Mouse (Mus musculus) adrenal gland, postnatal 14 days (tissue): ENCODE data around the gene Nudt2. TPM values are rescaled to one million over a fixed set of nuclear protein-coding genes. Genes with fewer than 3 reads are reported as not detected.

Experiments
- DNase-seq: peaks from one replicate; pipeline ENCODE4 v3.0.0; 2021; ENCODE audit warnings: mixed read lengths
- total RNA-seq: library from RNA; stranded (reverse); gene quantifications from 2 replicates; pipeline ENCODE4 v1.2.3, GENCODE M21; 2021

Nudt2 gene
- total RNA-seq, 1 experiment from 2014 or later: 27.6 TPM

DNA sequence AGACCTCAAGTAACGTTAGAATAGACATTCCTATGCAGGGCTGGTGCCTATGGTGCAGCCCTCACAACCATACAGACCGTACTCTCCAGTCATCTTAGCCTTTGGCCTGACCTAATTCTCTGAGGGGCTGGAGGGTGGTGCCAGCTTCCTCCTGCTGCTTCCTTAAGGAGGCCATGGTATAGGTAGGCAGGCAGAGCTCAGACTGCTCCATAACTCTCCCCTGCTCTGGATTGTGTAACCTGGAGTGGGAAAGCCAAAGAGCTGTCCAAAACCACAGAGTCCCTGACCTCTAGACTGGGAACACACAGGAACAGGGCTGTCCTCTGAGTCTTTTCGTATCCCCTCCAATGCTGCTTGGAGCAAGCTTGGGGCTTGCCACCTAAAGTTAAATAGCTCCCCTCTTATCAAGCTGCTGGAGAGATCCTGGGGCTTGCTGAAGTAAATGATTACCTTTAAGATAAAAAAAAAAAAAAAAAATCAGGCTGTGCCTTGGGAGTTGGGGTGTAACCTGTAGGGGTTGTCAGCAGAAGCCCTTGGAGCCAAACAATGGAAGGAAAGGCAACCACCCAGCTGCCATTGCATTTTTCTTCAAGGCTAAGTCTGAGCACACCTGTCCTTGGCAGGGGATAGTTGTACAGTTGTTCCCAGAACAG lies 28.6 kb downstream of the Nudt2 start:
- DNase-seq: peak; percentile 44

DNA sequence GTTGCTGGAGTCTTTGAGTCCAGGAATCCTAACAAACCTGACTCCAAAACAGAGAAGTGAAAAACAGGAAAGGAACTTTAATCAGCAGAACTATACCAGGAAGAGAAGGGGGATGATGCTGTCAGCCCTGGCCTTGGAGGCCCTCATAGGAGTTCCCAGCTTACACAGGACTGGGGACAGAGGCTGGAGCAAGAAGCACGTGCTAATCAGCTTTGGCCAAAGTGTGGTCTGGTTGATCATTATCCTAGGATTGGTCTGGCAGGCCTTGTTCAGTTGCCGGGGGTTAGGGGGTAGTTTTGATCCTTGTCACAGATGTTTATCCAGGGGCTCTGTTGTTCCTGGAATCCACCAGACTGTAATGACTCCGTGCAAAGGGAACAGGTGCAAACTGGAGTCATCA lies 29.4 kb downstream of the Nudt2 start:
- no peak for DNase-seq

DNA sequence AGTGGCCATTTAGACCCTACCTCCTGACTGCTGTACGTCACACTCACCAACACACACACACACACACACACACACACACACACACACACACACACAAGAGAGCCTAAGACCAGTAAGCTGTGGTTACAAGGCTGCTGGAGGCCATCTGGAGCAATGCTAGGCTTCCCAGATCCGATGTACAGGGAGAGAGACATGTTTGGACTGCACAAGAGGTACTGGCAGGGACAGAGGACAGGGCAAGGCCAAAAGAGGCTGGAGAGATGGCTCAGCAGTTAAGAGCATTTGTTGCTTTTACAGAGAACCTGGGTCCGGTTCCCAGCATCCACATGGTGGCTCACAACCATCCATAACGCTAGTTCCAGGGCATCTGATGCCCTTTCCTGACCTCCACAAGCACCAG lies 30.1 kb downstream of the Nudt2 start:
- no peak for DNase-seq

GRCm38 (mm10) chr4:41495850-41496249 lies 30.9 kb downstream of the Nudt2 start:
- no peak for DNase-seq

DNA sequence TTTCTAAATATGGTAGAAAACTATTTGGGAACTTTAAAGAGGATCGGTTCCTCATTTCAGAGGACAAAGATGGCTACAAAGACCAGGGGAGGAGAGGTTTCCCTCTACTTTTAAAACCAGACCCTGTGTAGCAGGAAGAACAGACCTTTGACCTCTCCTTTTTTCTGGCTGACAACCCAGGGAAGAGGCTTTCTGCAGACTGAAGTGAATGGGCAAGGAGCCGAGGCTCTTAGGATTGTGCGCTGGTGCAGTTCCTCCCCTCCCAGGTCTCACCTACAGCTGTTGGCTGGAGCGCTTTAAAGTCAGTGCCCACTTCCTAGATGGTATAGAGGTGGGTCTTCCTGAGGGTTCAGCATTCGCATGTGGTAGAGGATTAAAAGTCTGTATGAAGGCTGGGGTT lies 32.1 kb downstream of the Nudt2 start:
- no peak for DNase-seq

DNA sequence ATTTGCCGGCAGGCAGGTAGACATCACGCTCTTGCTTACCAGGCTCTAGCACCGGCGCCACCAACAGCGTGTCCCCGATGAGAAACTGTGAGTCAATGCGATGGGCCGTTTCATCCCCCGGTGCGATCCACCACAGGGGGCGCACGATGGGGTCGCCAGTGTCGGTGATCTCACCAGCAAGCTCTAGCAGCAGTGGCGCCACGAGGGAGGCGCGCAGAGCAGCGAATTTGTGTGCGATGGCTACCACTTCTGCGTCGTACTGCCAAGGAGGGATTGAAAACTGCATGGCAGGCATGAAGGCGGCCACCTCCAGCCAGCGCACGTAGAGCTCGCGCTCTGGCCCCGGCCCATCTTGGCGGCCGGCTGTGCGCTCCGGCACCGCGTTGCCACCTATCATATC lies 32.6 kb downstream of the Nudt2 start:
- peak; percentile 50 for DNase-seq

DNA sequence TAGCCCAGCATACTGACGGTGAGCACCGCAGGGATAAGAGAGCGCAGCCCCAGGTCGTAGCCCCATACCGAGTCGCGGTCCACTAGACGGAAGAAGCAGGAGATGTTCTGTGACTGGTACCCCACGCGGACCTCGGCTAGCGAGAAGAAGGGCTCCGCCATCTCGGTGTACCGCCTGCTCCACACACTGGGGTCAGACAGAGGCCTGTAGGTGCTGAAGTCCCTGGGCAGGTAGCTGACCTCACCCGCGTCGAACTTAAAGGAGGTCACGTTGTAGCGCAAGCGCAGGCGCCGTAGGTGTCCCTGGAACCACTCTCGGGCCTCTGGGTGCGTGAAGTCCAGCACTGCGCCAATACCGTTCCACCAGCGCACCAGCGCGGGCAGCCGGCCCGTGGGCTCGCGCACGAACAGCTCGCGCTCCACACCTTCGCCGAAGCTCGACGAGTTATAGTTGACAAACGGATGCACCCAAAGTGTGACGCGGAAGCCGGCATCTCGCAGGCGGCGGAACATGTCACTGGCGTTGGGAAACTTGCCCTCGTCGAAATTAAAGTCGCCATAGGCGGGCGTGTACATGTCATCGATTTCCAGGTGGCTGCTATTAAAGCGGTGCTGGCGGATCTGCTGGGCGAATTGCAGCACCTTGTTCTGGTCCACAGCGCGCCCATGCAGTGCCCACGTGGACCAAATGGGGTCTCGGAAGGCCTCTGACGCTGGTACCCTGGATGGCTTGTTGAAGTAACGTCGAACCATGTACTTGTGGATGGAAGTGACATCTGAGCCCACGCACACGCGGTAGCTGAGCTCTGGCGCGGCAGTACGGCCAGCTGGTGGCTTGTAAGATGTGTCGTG lies 33.3 kb downstream of the Nudt2 start:
- DNase-seq: no peak

DNA sequence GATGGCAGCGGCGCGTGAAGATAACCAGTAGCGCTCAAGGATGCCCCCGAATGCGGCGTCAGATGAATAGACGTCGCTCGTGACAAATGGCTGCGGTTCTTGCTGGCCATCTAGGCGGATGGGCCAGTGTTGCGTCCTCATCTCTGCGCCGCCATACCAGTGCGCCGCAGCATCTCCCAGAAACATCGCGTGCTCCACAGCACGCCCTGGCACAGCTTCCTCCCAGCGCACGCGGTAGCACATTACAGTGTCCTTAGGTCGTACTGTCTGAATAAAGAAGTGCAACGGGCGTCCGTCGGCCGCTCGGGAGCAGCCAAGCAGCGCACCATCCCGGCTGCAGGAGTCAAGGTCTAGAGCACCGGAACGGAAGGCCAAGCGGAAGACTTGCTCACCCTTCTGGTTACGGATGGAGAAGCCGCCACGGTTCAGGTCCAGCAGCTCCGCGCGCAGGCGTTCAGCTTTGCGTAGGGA lies 34.0 kb downstream of the Nudt2 start:
- DNase-seq: peak; percentile 36

GRCm38 (mm10) chr4:41499619-41500018 lies 34.7 kb downstream of the Nudt2 start:
- DNase-seq: no peak

GRCm38 (mm10) chr4:41500787-41501186 lies 35.8 kb downstream of the Nudt2 start:
- DNase-seq: no peak

- peak; percentile 34 for DNase-seq
These were observed 37.4 kb downstream of the Nudt2 start for GRCm38 (mm10) chr4:41502171-41502940.

DNA sequence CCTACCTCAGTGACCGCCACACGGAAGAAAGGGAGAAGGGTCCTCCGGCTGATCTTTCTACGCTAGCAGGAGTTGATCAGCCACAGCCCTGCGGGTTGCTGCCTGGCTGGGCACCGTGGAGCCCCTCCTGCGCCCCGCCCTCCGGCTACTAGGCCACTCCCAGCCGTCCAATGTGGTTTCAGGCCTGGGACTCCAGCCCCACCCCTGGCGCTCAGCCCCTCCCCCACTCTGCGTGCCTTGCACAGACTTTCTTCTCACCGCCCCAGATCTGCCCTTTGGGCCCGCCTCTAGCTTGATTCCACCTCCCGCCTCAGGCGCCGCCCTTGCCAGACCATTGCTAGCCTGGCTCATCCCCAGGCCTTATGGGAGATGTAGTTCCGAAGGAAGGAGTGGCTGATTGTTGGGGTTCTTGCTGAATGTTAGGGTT lies 38.0 kb downstream of the Nudt2 start, which contains the start of gene AI464131:
AI464131 (minus strand) TSS at position 91 of the 427 bp plus-strand sequence.
- DNase-seq: peak; percentile 100

GRCm38 (mm10) chr4:41504325-41504724 lies 39.4 kb downstream of the Nudt2 start:
- no peak for DNase-seq

GRCm38 (mm10) chr4:41505131-41505551 lies 40.2 kb downstream of the Nudt2 start:
- peak; percentile 62 for DNase-seq

DNA sequence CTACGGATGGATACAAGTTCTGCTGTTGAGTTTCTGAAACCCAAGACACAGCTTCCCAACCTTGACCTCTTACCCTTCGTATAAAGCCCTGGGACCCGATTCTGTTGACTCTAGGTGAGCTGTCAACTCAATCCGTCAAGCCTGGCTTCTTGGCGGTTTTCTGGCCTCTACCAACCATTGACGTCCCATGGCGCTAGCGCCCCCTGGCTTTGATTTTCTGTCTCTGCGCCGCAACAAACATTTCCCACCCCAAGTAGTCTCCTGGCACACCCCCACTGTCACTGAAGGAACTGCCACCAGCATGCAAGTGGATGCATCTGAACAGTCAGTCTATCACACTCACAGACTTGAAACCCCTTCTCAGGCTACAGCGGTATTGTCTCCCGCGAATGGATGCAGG lies 41.2 kb downstream of the Nudt2 start:
- DNase-seq: peak; percentile 88

DNA sequence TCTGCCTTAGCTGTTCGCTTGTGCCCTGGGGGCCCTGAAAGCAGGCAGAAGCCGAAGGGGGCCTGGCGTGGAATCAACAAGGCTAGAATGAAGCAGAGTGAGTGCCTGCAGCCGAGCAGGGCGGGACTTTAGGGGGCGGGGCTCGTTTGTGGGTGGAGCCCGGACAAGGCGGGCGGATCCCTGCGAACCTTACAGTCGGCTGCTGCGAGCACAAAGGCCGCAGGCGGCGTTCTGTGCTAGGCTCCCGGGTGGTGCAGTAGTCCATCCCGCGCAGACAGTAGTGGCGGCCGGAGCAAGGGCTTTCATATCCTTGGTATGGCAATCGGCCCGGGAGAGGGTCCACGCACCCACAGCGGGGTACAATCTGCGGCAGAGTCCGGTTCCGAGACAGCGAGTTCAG lies 42.0 kb downstream of the Nudt2 start:
- DNase-seq: peak; percentile 94

- DNase-seq: peak; percentile 41
These were observed 42.5 kb downstream of the Nudt2 start for GRCm38 (mm10) chr4:41507326-41507924.

GRCm38 (mm10) chr4:41507998-41508397 lies 43.0 kb downstream of the Nudt2 start:
- DNase-seq: no peak

GRCm38 (mm10) chr4:41513309-41513708 lies 48.4 kb downstream of the Nudt2 start:
- no peak for DNase-seq

DNA sequence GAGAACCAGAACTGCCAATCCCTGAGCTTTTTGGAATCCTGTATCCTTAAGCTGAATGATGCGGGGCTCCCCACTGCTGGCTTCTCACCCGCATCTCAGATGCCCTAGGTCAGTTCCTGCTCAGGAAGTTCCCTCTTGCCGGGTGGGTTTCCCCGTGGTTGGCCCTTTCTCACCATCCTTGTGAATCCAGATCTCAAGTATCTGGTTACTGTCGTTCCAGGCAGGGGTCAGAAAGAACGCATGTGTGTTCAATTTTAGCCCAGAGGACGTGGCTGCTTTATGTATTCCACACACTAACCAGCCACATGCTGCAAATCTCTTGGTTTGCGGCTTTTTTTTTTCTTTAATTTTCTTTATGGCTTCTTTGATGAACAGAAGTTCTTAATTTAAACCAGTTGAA lies 48.8 kb downstream of the Nudt2 start:
- DNase-seq: no peak

GRCm38 (mm10) chr4:41517233-41517632 lies 52.3 kb downstream of the Nudt2 start, which contains the start of gene 1110017D15Rik:
Gene 1110017D15Rik, minus strand, starts transcription at chr4:41517333.
- no peak for DNase-seq

GRCm38 (mm10) chr4:41518349-41518748 lies 53.4 kb downstream of the Nudt2 start:
- DNase-seq: no peak
